Comparison of ENCODE assay signal across 9 mouse cellular contexts in the genomic region with DNA sequence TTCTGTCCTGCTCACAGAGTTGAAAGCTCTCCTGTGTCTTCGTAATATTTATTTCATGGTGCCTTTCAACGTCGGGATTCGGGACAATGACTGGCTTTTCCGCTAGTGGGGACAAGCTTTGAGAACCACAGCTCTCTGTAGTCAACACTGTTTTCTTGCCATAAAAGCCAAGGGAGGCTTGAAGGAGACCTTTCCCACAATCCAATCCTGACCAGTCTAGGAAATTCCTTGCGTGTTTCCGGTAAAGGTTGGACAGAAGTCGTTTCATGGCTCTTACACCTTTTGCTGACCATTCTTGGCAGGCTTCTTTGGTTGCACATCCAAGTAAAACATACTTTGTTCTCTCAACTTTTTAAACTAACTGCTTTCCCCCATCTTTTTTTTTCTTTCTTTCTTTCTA.
DNase-seq lines count a peak whose midpoint lies in the region; ATAC-seq and TF ChIP-seq lines count a peak whose summit lies in the region.
"Had no signal": no experiment of that assay in that cellular context is flagged by ENCODE, and none has a peak within 500 bp of the region (broad histone marks: within the 10 kb centered on the region; RNA-seq: fewer than 3 reads in every experiment).

No protein-coding gene starts in this region.

- 86% methylated on average over 8 of the region's 8 CpGs for WGBS in hindbrain, embryonic 11.5 days
- 74% methylated on average over 8 of the region's 8 CpGs for WGBS in liver, embryonic 16.5 days (ENCODE audit: insufficient replicate concordance)

- no peak for TF ChIP-seq POLR2A in ES-Bruce4 (IDR thresholded peaks at IDR 0.05; ENCODE audit: insufficient read depth, low read length)

- no peaks in the 10 kb centered on the region for H3K4me1 ChIP-seq in ES-Bruce4 (ENCODE audit: control insufficient read depth, insufficient read depth, low read length)
- peaks cover 6% of the 10 kb centered on the region for H3K4me1 ChIP-seq in hindbrain, embryonic 11.5 days (replicated peaks; ENCODE audit: control insufficient read depth, insufficient read depth, low read length)
- H3K4me1 ChIP-seq in liver, embryonic 16.5 days (ENCODE audit: control insufficient read depth, low read depth, low read length), result peaks cover 11% of the 10 kb centered on the region

- H3K36me3 ChIP-seq in ES-Bruce4 (ENCODE audit: control insufficient read depth, insufficient read depth, low read length, poor library complexity, severe bottlenecking), result no peaks in the 10 kb centered on the region
- no peaks in the 10 kb centered on the region for H3K36me3 ChIP-seq in hindbrain, embryonic 11.5 days (ENCODE audit: control insufficient read depth, insufficient read depth, low read length)
- no peaks in the 10 kb centered on the region for H3K36me3 ChIP-seq in liver, embryonic 16.5 days (ENCODE audit: control insufficient read depth, insufficient read depth)

- peak overlapping the region; percentile 27 for H3K27ac ChIP-seq in ES-Bruce4 (ENCODE audit: insufficient read depth, low read length)
- H3K27ac ChIP-seq in hindbrain, embryonic 11.5 days (ENCODE audit: low read depth, low read length), result no peak overlapping the region
- peak overlapping the region; percentile 60 for H3K27ac ChIP-seq in liver, embryonic 16.5 days (ENCODE audit: low read length)

- H3K9me3 ChIP-seq in ES-Bruce4 (replicated peaks; ENCODE audit: control insufficient read depth, insufficient read depth, low read length, poor library complexity, severe bottlenecking), result no peaks in the 10 kb centered on the region
- H3K9me3 ChIP-seq in hindbrain, embryonic 11.5 days (ENCODE audit: control insufficient read depth, low read length), result no peaks in the 10 kb centered on the region
- H3K9me3 ChIP-seq in liver, embryonic 16.5 days (replicated peaks; ENCODE audit: control insufficient read depth, low read length), result no peaks in the 10 kb centered on the region

- ATAC-seq in hindbrain, embryonic 11.5 days (ENCODE audit: low FRiP score), result no peak
- ATAC-seq in liver, embryonic 16.5 days (ENCODE audit: low read depth), result no peak

- DNase-seq in cerebellum, adult 9-10 months, result peak; percentile 46
- DNase-seq in cerebellum, adult 18-20 months, result no peak
- DNase-seq in hindbrain, embryonic 11.5 days (ENCODE audit: low spot score), result no peak
- DNase-seq in left cerebral cortex, adult 11 months (ENCODE audit: low spot score), result no peak
- DNase-seq in urinary bladder, postnatal 10 days (ENCODE audit: low spot score), result no peak
- no peak for DNase-seq in spleen, postnatal 4 days (ENCODE audit: low spot score in 2 of 2)
- DNase-seq: cerebellum, postnatal 36 days had no signal

- peak overlapping the region; percentile 98 for H3K9ac ChIP-seq in ES-Bruce4 (ENCODE audit: low read depth, poor library complexity, severe bottlenecking)
- no peak overlapping the region; the same call in 1 of the 2 replicates for H3K9ac ChIP-seq in hindbrain, embryonic 11.5 days (ENCODE audit: low read depth, low read length)
- no peak overlapping the region for H3K9ac ChIP-seq in liver, embryonic 16.5 days (ENCODE audit: low read depth, low read length)

- TF ChIP-seq CTCF in ES-Bruce4 (IDR thresholded peaks at IDR 0.05; ENCODE audit: low read depth, low read length), result no peak

- TF ChIP-seq EP300 in ES-Bruce4 (IDR thresholded peaks at IDR 0.05; ENCODE audit: insufficient read depth, low read depth, low read length), result no peak

- no peak overlapping the region for H3K4me3 ChIP-seq in ES-Bruce4 (ENCODE audit: low read depth, low read length)
- H3K4me3 ChIP-seq in hindbrain, embryonic 11.5 days (ENCODE audit: low read depth, low read length), result no peak overlapping the region
- peak overlapping the region; percentile 71 for H3K4me3 ChIP-seq in liver, embryonic 16.5 days (ENCODE audit: low read depth, low read length)

- peak overlapping the region; percentile 89 for H3K4me2 ChIP-seq in hindbrain, embryonic 11.5 days (replicated peaks; ENCODE audit: low read depth, low read length)
- H3K4me2 ChIP-seq in liver, embryonic 16.5 days (ENCODE audit: low read depth, low read length), result peak overlapping the region; percentile 96

- H3K27me3 ChIP-seq in ES-Bruce4 (ENCODE audit: control insufficient read depth, insufficient read depth, low read length, poor library complexity, severe bottlenecking), result no peaks in the 10 kb centered on the region
- no peaks in the 10 kb centered on the region for H3K27me3 ChIP-seq in hindbrain, embryonic 11.5 days (ENCODE audit: control insufficient read depth, insufficient read depth, low read length)
- no peaks in the 10 kb centered on the region for H3K27me3 ChIP-seq in liver, embryonic 16.5 days (ENCODE audit: control insufficient read depth, insufficient read depth, low read depth, low read length)
